In genomic region chr10:122047727-122048365, GRCm38 (mm10) we compare ENCODE assay signal across 8 mouse cellular contexts. TPM values are rescaled to one million over a fixed set of nuclear protein-coding genes. Genes with fewer than 3 reads are reported as not detected.
DNase-seq lines count a peak whose midpoint lies in the region; ATAC-seq and TF ChIP-seq lines count a peak whose summit lies in the region.

No protein-coding gene starts in this region.

- peak overlapping the region; percentile 97 for H3K9ac ChIP-seq in hindbrain, embryonic 15.5 days

- peak overlapping the region; percentile 79; the same call in 1 of the 2 replicates for H3K27ac ChIP-seq in gastrocnemius, adult 2 months
- H3K27ac ChIP-seq in hindbrain, embryonic 15.5 days (replicated peaks), result peak overlapping the region; percentile 95

- H3K4me3 ChIP-seq in gastrocnemius, adult 2 months, result peak overlapping the region; percentile 87
- peak overlapping the region; percentile 66 for H3K4me3 ChIP-seq in hindbrain, embryonic 15.5 days

- no peaks in the 10 kb centered on the region for H3K9me3 ChIP-seq in hindbrain, embryonic 15.5 days

- H3K4me2 ChIP-seq in hindbrain, embryonic 15.5 days, result peak overlapping the region; percentile 60

- peak; percentile 31 for DNase-seq in adipocyte (ENCODE audit: low spot score)
- DNase-seq in gastrocnemius, adult 2 months, result peak; percentile 88
- DNase-seq in left cerebral cortex, adult 18-20 months (ENCODE audit: low spot score in 2 of 2), result peak; percentile 83 to 85
- DNase-seq in lung, postnatal 36 days, result peak; percentile 86
- DNase-seq in retina, embryonic 14.5 days (ENCODE audit: low spot score), result peak; percentile 86
- peak; percentile 81 for DNase-seq in thymus, postnatal 25 days

- no peaks in the 10 kb centered on the region for H3K27me3 ChIP-seq in hindbrain, embryonic 15.5 days

- no peaks in the 10 kb centered on the region for H3K36me3 ChIP-seq in hindbrain, embryonic 15.5 days

- intact Hi-C loops in gastrocnemius, adult 2 months (cut with DNase I), result no loop called here

- H3K4me1 ChIP-seq in hindbrain, embryonic 15.5 days (replicated peaks), result peaks cover 24% of the 10 kb centered on the region

- 13% methylated on average over 39 of the region's 44 CpGs for WGBS in hindbrain, embryonic 15.5 days

- ATAC-seq in common myeloid progenitor, adult 5-6 weeks (replicated peaks; ENCODE audit: low read depth, poor library complexity, severe bottlenecking), result peak; percentile 58
- ATAC-seq in hindbrain, embryonic 15.5 days (ENCODE audit: low FRiP score, low read depth), result peak; percentile 68

- peak; percentile 95; the same call in 1 of the 2 replicates for TF ChIP-seq CTCF in gastrocnemius, adult 2 months (IDR thresholded peaks at IDR 0.05)

RNA-seq across cellular contexts. Expression of gene Srgap1, which starts 0.7 kb away (rescaled TPM):
- total RNA-seq in common myeloid progenitor, adult 5-6 weeks (2017), result 0.14 TPM in 1 of 2 replicates, not detected in the other
- under 1 TPM; 0.38 to 0.89 TPM for total RNA-seq in gastrocnemius, adult 2 months (2021)
- polyA plus RNA-seq in hindbrain, embryonic 15.5 days (2015; fragmentation: Nextera tagmentation; extraction: Ambion mirVana), result 36.4 and 38.2 TPM in 2 replicates
- 1 to 10 TPM; 6.9 to 8.7 TPM for total RNA-seq in left cerebral cortex, adult 18-20 months (2021)

RNA-seq across cellular contexts. Expression of gene Rxylt1, which starts 49.3 kb away (rescaled TPM):
- total RNA-seq in common myeloid progenitor, adult 5-6 weeks (2017), result 44.4 and 63.6 TPM in 2 replicates
- 10 to 100 TPM; 42.1 to 45.2 TPM for total RNA-seq in gastrocnemius, adult 2 months (2021)
- 39.5 and 42.3 TPM in 2 replicates for polyA plus RNA-seq in hindbrain, embryonic 15.5 days (2015; fragmentation: Nextera tagmentation; extraction: Ambion mirVana)
- 10 to 100 TPM; 33.5 to 40.2 TPM for total RNA-seq in left cerebral cortex, adult 18-20 months (2021)

Comparison
In these comparisons a context has a peak if more than half of its experiments do, and no peak if none do; other contexts are left out.
1. Peak in every context shown above with its lines: DNase-seq, ATAC-seq, H3K4me3 ChIP-seq and H3K27ac ChIP-seq.
2. DNase-seq: peak in every context shown above with its lines; median percentile 88 in gastrocnemius, adult 2 months; 86 in lung, postnatal 36 days; 86 in retina, embryonic 14.5 days; 84 in left cerebral cortex, adult 18-20 months; 81 in thymus, postnatal 25 days; 31 in adipocyte.